Mouse (Mus musculus): Measurements from ENCODE around the gene Camta1.

Camta1 gene

DNA sequence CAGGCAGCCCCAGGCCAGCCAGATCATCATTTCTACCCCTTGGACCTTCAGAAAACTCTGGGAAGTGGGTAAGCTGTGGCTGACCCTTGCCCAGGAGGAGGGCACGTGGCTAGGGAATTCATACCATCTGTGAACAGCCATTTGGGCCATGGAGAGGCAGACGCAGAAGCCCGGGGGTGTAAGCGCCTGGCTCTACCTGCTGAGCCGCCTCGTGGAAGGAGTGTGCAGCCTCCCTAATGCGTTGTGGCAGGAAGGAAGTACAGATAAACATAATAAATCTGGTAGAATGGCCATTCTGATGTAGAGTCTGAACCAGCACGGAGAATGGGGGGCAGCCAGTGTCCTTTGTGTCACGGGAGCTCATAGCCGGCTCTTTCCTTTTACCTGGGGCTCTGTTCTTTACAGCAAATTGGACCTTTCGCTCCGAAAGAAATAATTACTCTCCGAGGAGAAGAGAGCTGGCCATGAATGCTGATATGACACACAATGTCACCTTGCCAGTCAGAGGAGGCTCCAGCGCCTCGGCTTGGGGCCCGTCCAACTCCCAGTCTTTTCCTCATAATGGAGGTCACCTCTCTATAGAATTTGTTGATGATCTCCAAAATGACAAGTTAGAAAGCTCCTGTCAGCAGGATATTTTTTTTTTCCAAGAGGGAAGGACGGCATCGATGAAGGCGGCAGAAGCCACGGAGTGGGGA lies 500.6 kb downstream of the Camta1 start:
- DNase-seq, result no peak

- DNase-seq, result no peak
These were observed 506.2 kb downstream of the Camta1 start for GRCm38 (mm10) chr4:151355505-151355904.

GRCm38 (mm10) chr4:151352791-151353190 lies 508.9 kb downstream of the Camta1 start:
- DNase-seq, result no peak

- DNase-seq, result no peak
These were observed 509.4 kb downstream of the Camta1 start for GRCm38 (mm10) chr4:151352249-151352648.

GRCm38 (mm10) chr4:151351757-151352156 lies 509.9 kb downstream of the Camta1 start:
- no peak for DNase-seq

GRCm38 (mm10) chr4:151347620-151348019 lies 514.1 kb downstream of the Camta1 start:
- DNase-seq, result no peak

DNA sequence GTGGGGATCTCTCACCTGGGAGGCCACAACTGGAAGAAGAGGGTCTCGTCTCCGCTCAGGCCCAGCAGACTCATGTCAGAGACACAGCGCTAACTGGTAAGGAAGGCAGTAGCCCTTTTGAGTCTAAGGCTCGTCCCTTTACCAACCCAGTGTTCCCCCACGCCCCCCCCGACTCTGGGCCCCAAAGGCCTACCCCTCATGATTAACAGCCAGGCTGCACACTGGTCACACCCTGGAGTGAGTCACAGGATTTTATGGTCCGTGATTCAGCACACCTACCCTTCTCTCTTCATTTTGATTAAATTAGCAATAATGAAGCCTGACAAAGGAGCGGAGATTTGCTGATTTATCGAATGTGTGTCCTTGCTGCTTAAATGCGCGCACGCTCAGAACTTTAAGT lies 515.0 kb downstream of the Camta1 start:
- no peak for DNase-seq

DNA sequence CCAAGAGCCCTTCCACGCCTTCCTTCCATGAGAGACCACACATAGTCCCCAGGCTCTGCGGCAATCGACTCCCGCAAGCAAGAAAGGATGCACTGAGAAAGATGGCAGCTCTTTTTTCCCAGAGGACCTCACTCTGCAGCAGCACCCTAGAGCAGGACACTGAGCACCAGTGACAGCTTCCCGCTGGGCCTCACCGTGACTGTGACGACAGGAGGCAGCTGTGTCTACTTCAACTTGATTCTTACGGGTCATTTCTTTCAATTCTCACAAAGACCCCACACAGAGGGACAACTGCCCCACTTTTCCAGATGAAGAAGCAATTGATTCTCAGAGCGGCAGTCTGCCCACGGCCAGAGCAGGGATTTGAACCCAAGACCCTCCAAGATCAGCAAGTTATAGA lies 516.9 kb downstream of the Camta1 start:
- DNase-seq, result no peak

DNA sequence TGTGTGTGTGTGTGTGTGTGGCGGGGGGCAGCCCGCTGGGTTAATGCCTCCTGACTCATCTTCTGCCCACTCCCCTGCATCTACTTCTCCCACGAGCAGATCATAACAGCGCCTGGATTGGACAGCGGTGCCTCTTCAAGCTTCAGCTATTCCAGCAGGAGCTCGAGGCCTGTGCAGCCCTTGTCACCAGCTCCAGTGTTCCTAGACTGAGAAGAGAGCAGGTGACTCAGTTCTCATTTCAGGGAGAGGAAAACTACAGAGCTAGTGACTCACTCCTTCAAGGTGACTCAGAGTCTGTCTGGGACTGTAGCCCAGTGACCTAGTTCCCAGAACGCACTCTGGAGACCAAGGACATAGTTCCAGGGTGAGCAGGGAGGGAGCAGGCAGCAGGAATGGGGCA lies 522.3 kb downstream of the Camta1 start:
- peak; percentile 84 for DNase-seq

- DNase-seq, result no peak
These were observed 522.7 kb downstream of the Camta1 start for GRCm38 (mm10) chr4:151338931-151339330.

GRCm38 (mm10) chr4:151337543-151337942 lies 524.1 kb downstream of the Camta1 start:
- no peak for DNase-seq

- DNase-seq, result no peak
These were observed 525.3 kb downstream of the Camta1 start for GRCm38 (mm10) chr4:151336413-151336812.

GRCm38 (mm10) chr4:151334951-151335742 lies 526.5 kb downstream of the Camta1 start:
- peak; percentile 37 for DNase-seq

DNA sequence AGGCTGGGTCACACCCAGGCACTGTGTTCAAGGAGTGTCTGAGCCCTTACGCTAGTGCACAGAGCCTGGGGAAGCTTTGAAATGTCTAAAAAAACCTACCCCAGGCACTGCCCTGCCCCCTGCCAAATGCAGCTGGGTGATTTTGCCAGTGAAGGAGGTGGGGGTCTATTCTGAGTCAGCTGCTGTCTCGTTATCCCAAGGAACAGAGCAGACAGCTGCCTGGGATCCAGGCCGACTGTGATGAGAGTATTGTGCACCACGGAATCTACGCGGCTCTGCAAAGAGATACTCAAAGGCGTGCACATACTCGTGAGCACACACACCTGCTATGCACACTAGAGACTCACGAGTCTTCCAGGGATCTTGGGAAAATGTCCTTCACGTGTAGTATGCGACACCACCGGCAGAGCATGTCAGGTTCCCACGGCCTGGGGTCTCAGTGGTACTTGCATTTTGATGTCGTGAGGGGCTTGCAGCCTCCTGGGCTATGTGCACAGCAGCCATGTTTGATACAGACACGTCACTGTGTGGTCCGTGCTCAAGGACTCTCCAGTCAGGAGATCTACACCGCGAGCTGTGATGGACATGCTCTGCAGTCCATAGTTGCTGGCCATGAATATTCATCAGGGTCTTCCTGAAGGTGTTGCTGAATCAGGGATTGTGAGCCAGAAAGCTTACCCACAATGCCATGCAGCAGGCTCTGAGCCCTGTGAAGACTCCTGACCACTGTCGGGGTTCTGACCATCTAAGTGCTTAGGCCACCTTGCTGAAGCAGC lies 529.4 kb downstream of the Camta1 start:
- no peak for DNase-seq

DNA sequence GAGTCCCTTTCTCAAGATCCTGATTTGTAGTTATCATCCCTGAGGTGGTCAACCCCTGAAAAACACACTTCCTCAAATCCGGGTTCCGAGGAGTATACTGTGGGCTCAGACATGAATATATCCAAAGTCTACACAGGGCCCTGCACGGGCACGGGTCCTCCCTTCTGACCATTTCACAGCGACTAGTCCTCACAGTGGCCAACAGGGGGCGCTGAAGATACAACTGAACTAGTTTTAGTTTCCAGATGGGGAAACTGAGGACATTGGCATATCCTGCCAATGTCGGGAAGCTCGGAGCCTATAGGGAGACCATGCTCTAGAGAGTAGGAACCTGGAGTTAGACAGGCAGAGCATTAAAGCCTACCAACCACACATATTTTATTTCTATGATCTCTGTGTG lies 530.7 kb downstream of the Camta1 start:
- DNase-seq, result no peak

- no peak for DNase-seq
These were observed 533.6 kb downstream of the Camta1 start for GRCm38 (mm10) chr4:151328071-151328470.

DNA sequence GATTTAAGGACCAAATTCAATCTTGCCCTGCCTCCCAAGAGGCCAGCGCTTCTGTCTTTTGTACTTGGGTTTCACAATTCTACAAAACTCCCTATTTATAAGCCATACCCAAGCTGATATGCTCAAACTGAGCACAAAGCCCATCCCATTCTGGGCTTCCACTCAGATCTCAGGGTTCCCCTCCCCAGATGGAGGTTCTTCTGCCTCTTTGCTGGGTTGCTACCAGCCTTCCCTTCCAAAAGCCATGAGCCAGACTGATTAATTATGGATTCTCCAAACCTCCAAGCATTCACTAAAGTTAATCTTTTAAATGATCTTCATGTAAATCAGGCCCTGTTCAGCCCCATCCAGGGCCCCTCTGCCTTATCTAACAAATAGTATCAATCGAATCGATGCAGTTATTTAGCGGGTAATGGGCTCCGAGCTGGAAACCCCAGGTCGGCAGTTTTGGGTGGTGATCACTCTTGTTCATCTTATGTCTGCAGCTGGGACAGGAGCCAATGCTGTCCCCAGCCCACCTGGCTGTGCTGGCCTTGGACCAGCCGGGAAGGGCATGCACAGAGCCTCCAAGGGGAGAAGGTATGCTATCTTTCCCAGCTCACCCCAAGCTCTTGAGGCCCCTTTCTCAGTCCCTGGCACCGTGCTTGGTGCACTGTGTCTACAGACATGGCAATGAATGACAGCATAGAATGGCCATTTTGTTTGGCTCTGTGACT lies 534.5 kb downstream of the Camta1 start:
- no peak for DNase-seq

DNA sequence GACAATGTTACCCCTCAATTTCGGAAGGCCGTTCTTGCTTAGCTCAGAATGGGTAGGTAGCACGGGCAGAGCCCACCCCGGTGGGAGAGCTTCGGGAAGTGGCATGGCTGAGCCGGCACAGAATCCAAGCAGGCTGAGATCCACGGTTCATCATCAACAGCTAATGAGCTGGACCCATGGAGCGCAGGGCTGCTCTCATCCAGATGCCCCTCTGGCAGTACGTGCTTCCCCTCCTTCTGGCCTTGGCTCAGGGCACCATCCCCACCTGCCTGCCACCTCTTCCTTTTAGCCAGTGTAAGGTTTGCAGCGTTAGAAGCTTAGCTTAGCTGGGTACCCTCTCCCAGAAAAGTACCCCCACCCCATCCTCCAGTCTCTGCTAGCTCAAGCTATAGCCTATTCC lies 545.2 kb downstream of the Camta1 start:
- DNase-seq, result no peak

DNA sequence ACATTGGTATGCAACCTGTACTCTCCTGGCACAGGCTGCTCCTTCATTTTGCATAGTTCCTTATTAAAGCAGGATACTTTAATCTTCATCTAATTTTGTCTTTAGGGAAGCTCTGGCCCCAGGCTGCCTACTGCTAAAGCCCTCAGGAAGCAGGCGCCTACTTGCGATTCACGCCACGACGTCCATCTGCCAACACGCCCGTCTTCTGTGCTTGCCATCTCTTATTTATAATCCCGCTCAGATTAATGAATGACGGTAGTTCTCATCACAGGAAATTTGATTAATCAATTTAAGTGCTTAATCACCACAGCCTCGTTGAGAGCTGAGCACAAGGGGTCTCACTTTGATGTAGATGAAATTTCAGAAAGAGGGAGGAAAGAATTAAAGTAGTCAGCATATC lies 546.0 kb downstream of the Camta1 start:
- DNase-seq, result no peak

DNA sequence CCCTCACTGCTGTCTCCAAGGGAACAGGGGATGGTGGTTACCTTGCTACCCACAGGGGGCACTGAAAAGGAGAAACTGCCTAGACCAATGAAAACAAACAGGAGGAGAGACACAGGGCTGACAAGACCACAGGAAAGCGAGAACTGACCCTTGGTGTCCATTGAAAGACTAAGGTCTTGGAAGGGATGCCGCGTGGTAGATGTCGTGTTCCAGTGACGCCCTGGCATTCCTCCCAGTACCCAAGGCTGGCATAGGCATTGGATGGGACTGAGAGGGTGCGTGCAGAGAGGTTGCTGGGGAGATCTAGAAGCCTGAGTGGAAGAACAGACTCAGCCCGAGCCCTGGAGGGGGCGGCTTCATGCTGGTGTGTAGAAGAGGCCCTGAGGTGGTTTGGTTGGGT lies 550.9 kb downstream of the Camta1 start:
- DNase-seq, result no peak

DNA sequence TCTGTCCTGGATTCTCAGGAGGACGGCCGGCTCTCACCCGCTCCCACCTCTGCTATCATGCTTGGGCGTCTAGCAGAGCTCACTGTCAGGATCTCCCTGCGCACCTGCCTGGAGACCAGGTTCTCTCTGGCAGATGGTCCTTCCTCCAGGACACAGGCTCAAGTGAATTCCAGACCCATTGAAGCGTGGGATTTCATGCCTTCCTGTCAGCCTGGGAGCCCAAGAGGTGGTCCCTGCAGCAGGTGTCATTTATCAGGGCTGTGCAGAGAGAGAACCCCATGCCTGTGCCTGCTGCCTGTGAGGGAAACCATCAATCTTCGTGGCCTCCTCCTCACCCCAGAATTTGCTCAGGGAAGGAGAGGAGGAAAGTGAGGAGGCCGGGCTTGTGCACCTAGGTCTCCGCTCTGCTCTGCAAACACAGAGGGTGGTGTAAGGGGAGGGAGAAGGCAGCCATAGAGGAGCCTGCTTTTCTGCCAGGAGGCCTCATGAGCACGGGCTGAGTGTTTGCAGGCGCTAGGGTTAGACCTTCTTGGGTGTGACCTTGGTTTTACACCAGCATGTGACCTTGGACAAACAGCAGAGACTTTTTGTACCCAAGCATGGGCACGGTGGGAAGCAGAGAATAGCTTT lies 551.5 kb downstream of the Camta1 start:
- no peak for DNase-seq

- DNase-seq, result peak; percentile 30
These were observed 554.8 kb downstream of the Camta1 start for GRCm38 (mm10) chr4:151306890-151307289.
